Mouse (Mus musculus): ENCODE data around the gene Slc48a1. TPM values are rescaled to one million over a fixed set of nuclear protein-coding genes. Genes with fewer than 3 reads are reported as not detected.

Gene Slc48a1
- polyA plus RNA-seq, 2 experiments: 35.0 to 73.9 TPM

DNA sequence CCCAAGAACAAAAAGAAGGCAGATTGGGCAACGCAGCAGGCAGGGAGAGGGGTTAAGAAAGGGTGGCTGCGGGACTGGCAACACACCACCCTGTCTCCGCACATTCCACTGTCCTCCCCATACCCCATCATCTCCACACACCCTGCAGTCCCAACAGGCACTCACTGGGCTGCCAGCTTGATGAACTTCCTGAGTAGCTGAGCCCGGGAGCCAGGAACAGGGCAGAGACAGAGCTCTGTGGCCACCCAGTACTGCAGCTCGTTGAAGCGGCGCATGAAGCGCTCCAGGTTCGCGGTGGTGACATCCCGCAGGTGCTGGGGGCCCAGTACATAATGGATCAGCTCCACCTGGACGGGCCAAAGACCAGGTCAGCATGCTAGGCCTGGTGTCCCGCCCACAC, 28.5 kb upstream of the Slc48a1 start:
- no peak for DNase-seq (ENCODE audit: low read depth in 3 of 3, low spot score in 3 of 3)
- no peaks in the 10 kb centered on the region for H3K27me3 ChIP-seq (ENCODE audit: control insufficient read depth, insufficient read depth, low read length)
- TF ChIP-seq CTCF (IDR thresholded peaks at IDR 0.05; ENCODE audit: low read depth): no peak
- no peak for TF ChIP-seq EP300 (IDR thresholded peaks at IDR 0.05; ENCODE audit: low read depth)
- no peak for ATAC-seq (ENCODE audit: insufficient read depth)
- H3K4me2 ChIP-seq (ENCODE audit: low read depth): no peak overlapping the region
- no peak overlapping the region for H3K9ac ChIP-seq (replicated peaks)
- H3K27ac ChIP-seq: no peak overlapping the region
- no peak overlapping the region for H3K4me3 ChIP-seq (ENCODE audit: insufficient read depth in 1 of 2, low read depth in 2 of 2, low read length in 2 of 2)
- no peaks in the 10 kb centered on the region for H3K9me3 ChIP-seq (ENCODE audit: control insufficient read depth, low read length)
- H3K4me1 ChIP-seq (replicated peaks; ENCODE audit: control insufficient read depth in 2 of 2, insufficient read depth in 2 of 2, low read length in 1 of 2): peaks cover 3 to 18% of the 10 kb centered on the region in 2 experiments; a peak in 3 of 4 replicates
- H3K36me3 ChIP-seq (replicated peaks; ENCODE audit: control insufficient read depth, insufficient read depth, low read depth): no peaks in the 10 kb centered on the region
- 84% methylated on average over 13 of the region's 13 CpGs for WGBS (ENCODE audit: insufficient replicate concordance)

GRCm38 (mm10) chr15:97750697-97751096, 27.6 kb upstream of the Slc48a1 start:
- Histone ChIP-seq H3K27me3 (ENCODE audit: control insufficient read depth, insufficient read depth, low read length) (no peaks in the 10 kb centered on the region), H3K9me3 (ENCODE audit: control insufficient read depth, low read length) (no peaks in the 10 kb centered on the region), H3K9ac (replicated peaks) (no peak overlapping the region), H3K36me3 (replicated peaks; ENCODE audit: control insufficient read depth, insufficient read depth, low read depth) (no peaks in the 10 kb centered on the region), H3K4me1 (replicated peaks; ENCODE audit: control insufficient read depth in 2 of 2, insufficient read depth in 2 of 2, low read length in 1 of 2) (peaks cover 0 to 14% of the 10 kb centered on the region in 2 experiments; a peak in 2 of 4 replicates), H3K4me2 (ENCODE audit: low read depth) (no peak overlapping the region), H3K27ac (no peak overlapping the region), H3K4me3 (ENCODE audit: insufficient read depth in 1 of 2, low read depth in 2 of 2, low read length in 2 of 2) (no peak overlapping the region)
- ATAC-seq (ENCODE audit: insufficient read depth) (no peak), DNase-seq (ENCODE audit: low read depth in 3 of 3, low spot score in 3 of 3) (no peak)
- 23% methylated on average over 12 of the region's 12 CpGs for WGBS (ENCODE audit: insufficient replicate concordance)
- TF ChIP-seq CTCF (IDR thresholded peaks at IDR 0.05; ENCODE audit: low read depth) (no peak), EP300 (IDR thresholded peaks at IDR 0.05; ENCODE audit: low read depth) (no peak)

GRCm38 (mm10) chr15:97751676-97752075, 26.6 kb upstream of the Slc48a1 start:
- H3K9ac ChIP-seq (replicated peaks): no peak overlapping the region
- no peaks in the 10 kb centered on the region for H3K36me3 ChIP-seq (replicated peaks; ENCODE audit: control insufficient read depth, insufficient read depth, low read depth)
- TF ChIP-seq EP300 (IDR thresholded peaks at IDR 0.05; ENCODE audit: low read depth): no peak
- peak; percentile 74 for TF ChIP-seq CTCF (IDR thresholded peaks at IDR 0.05; ENCODE audit: low read depth)
- no peak for DNase-seq (ENCODE audit: low read depth in 3 of 3, low spot score in 3 of 3)
- 68% methylated on average over 2 of the region's 2 CpGs for WGBS (ENCODE audit: insufficient replicate concordance)
- peaks cover 0 to 11% of the 10 kb centered on the region in 2 experiments; a peak in 2 of 4 replicates for H3K4me1 ChIP-seq (replicated peaks; ENCODE audit: control insufficient read depth in 2 of 2, insufficient read depth in 2 of 2, low read length in 1 of 2)
- no peaks in the 10 kb centered on the region for H3K9me3 ChIP-seq (ENCODE audit: control insufficient read depth, low read length)
- no peaks in the 10 kb centered on the region for H3K27me3 ChIP-seq (ENCODE audit: control insufficient read depth, insufficient read depth, low read length)
- H3K4me3 ChIP-seq (ENCODE audit: insufficient read depth in 1 of 2, low read depth in 2 of 2, low read length in 2 of 2): no peak overlapping the region
- H3K4me2 ChIP-seq (ENCODE audit: low read depth): no peak overlapping the region
- no peak for ATAC-seq (ENCODE audit: insufficient read depth)
- H3K27ac ChIP-seq: no peak overlapping the region

DNA sequence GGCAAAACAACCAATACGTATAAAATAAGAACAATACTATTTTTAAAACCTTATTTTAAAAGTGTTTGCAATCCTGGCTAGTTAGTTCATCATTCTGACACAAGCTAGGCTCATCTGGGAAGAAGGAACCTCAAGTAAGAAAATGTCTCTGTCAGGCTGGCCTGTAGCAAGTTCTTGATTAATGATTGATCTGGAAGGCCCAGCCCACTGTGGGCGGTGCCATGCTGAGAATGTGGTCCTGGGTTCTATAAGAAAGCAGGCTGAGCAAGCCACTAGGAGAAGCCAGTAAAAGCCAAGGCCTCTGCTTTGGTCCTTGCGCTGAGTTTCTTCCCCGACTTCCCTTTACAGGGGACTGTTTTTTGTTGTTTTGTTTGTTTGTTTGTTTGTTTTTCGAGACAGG, 25.8 kb upstream of the Slc48a1 start:
- H3K27me3 ChIP-seq (ENCODE audit: control insufficient read depth, insufficient read depth, low read length): no peaks in the 10 kb centered on the region
- no peak overlapping the region for H3K9ac ChIP-seq (replicated peaks)
- no peaks in the 10 kb centered on the region for H3K36me3 ChIP-seq (replicated peaks; ENCODE audit: control insufficient read depth, insufficient read depth, low read depth)
- H3K27ac ChIP-seq: no peak overlapping the region
- H3K4me3 ChIP-seq (ENCODE audit: insufficient read depth in 1 of 2, low read depth in 2 of 2, low read length in 2 of 2): no peak overlapping the region
- DNase-seq (ENCODE audit: low read depth in 3 of 3, low spot score in 3 of 3) (no peak), ATAC-seq (ENCODE audit: insufficient read depth) (no peak)
- no peak overlapping the region for H3K4me2 ChIP-seq (ENCODE audit: low read depth)
- WGBS (ENCODE audit: insufficient replicate concordance): 73% methylated on average over 5 of the region's 5 CpGs
- H3K9me3 ChIP-seq (ENCODE audit: control insufficient read depth, low read length): no peaks in the 10 kb centered on the region
- H3K4me1 ChIP-seq (replicated peaks; ENCODE audit: control insufficient read depth in 2 of 2, insufficient read depth in 2 of 2, low read length in 1 of 2): peaks cover 0 to 8% of the 10 kb centered on the region in 2 experiments; a peak in 2 of 4 replicates
- TF ChIP-seq EP300 (IDR thresholded peaks at IDR 0.05; ENCODE audit: low read depth) (no peak), CTCF (IDR thresholded peaks at IDR 0.05; ENCODE audit: low read depth) (no peak)

DNA sequence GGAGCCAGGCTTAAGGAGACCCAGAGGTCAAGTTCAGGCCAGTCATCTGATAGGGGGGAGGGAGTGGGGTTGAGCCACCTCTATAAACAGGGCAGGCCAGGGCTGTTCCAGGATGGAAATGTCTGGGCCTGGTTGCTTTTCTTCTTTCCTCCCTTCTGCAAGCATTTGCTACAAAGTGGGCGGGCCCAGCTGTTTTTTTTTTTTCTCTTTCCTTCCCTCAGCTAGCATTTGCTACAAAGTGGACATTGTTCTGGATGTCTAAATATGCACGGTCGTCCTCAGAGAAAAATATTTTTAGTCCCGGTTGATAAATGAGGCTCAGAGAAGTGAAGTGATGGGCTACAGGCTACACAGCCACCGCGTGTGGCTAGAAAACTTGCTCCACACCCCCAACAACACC, 23.8 kb upstream of the Slc48a1 start:
- no peak for ATAC-seq (ENCODE audit: insufficient read depth)
- Histone ChIP-seq H3K4me1 (replicated peaks; ENCODE audit: control insufficient read depth in 2 of 2, insufficient read depth in 2 of 2, low read length in 1 of 2) (no peaks in the 10 kb centered on the region), H3K36me3 (replicated peaks; ENCODE audit: control insufficient read depth, insufficient read depth, low read depth) (no peaks in the 10 kb centered on the region), H3K27me3 (ENCODE audit: control insufficient read depth, insufficient read depth, low read length) (no peaks in the 10 kb centered on the region), H3K4me2 (ENCODE audit: low read depth) (no peak overlapping the region), H3K4me3 (ENCODE audit: insufficient read depth in 1 of 2, low read depth in 2 of 2, low read length in 2 of 2) (no peak overlapping the region), H3K9ac (replicated peaks) (no peak overlapping the region), H3K9me3 (ENCODE audit: control insufficient read depth, low read length) (no peaks in the 10 kb centered on the region), H3K27ac (no peak overlapping the region)
- WGBS (ENCODE audit: insufficient replicate concordance): 70% methylated on average over 6 of the region's 6 CpGs
- no peak for TF ChIP-seq EP300 (IDR thresholded peaks at IDR 0.05; ENCODE audit: low read depth)
- TF ChIP-seq CTCF (IDR thresholded peaks at IDR 0.05; ENCODE audit: low read depth): no peak
- DNase-seq (ENCODE audit: low read depth in 3 of 3, low spot score in 3 of 3): no peak

Data from liver, embryonic 14.5 days (tissue).